Mouse (Mus musculus) embryonic facial prominence, embryonic 13.5 days (tissue): ENCODE measurements around the gene Pomp. TPM values are rescaled to one million over a fixed set of nuclear protein-coding genes. Genes with fewer than 3 reads are reported as not detected.
"Not testable (repeated sequence)": the region's sequence is repeated elsewhere in the genome, so short reads cannot be mapped to it uniquely, and the experiment has no call there.

Experiments
- ATAC-seq: fragments of 200-750 bp; cut with Nextera tagmentation; 2 replicates; pipeline ENCODE4 v1.8.0; 2017; ENCODE audit warnings: low read depth; ENCODE audit not compliant: insufficient number of reproducible peaks, insufficient read depth, low FRiP score, low TSS enrichment
- H3K27ac ChIP-seq: fragments of 300-500 bp; sonication (generic); 2 replicates; pipeline ENCODE4 v1.5.1; 2015; ENCODE audit warnings: moderate library complexity, mild to moderate bottlenecking, inconsistent platforms
- H3K27me3 ChIP-seq: fragments of 300-500 bp; sonication (generic); 2 replicates; pipeline ENCODE4 v1.6.1; 2015; ENCODE audit warnings: mild to moderate bottlenecking, inconsistent platforms
- H3K36me3 ChIP-seq: fragments of 300-500 bp; sonication (generic); 2 replicates; pipeline ENCODE4 v1.6.1; 2015; ENCODE audit warnings: mild to moderate bottlenecking, inconsistent platforms
- H3K4me1 ChIP-seq: fragments of 300-500 bp; sonication (generic); 2 replicates; pipeline ENCODE4 v1.6.1; 2015; ENCODE audit warnings: inconsistent platforms
- H3K4me2 ChIP-seq: fragments of 300-500 bp; sonication (generic); 2 replicates; pipeline ENCODE4 v1.6.1; 2015; ENCODE audit warnings: moderate library complexity, mild to moderate bottlenecking, inconsistent platforms
- H3K4me3 ChIP-seq: fragments of 300-500 bp; sonication (generic); 2 replicates; pipeline ENCODE4 v1.5.1; 2015; ENCODE audit warnings: mild to moderate bottlenecking, inconsistent platforms
- H3K9ac ChIP-seq: fragments of 300-500 bp; sonication (generic); 2 replicates; pipeline ENCODE4 v1.6.1; 2015; ENCODE audit warnings: mild to moderate bottlenecking, inconsistent platforms
- H3K9me3 ChIP-seq: fragments of 300-500 bp; sonication (generic); 2 replicates; pipeline ENCODE4 v1.6.1; 2016; ENCODE audit warnings: inconsistent platforms
- WGBS: fragments of 180-500 bp; shearing (Covaris S2); methylation state at CpG from one replicate; pipeline ENCODE4 v1.1.7; 2015; ENCODE audit warnings: mixed read lengths; 5-methylcytosine and 5-hydroxymethylcytosine counted together
- polyA plus RNA-seq: library from polyadenylated mRNA; unstranded; fragments of >200 nt; fragmentation: Nextera tagmentation; extraction: Ambion mirVana; gene quantifications from 2 replicates; pipeline ENCODE4 v1.2.1, GENCODE M21; 2015

The Pomp gene
- polyA plus RNA-seq, 1 experiment from 2014 or later, result 500 TPM

DNA sequence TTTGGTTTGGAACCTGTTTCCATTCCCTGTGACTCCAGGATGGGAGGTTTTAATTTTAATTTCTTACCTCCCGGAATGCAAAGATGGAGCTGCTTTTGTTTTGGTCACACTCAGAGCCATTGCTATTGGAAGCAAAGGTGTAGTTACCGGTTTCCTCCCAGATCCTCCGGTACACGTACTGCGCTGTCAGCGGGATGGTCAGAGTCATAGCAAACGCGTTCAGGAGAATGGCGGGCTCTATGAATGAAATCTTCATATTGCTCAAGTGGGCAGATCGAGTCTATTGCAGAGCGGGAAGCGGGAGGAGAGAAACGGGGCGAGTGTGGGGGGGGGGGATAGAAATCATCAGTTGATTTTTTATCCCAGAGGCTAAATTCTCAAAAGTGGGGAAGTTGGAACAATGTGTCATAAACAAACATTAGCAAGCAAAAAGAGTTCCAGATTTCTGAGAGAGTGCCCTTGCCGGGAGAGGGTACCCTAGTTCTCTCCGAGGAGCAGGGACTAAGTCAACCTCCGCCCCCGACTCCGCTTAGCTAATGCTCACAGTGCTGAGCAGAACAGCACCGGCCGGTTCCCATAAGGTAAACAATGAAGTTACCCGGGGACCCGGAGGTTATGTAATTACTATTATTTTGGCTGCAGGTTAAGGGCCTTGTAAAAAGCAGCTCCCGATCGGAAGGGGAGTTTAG lies 33.6 kb downstream of the Pomp start:
- Histone ChIP-seq H3K4me1 (peaks cover 10% of the 10 kb centered on the region), H3K4me3 (peak overlapping the region; percentile 70), H3K27me3 (peaks cover 26% of the 10 kb centered on the region), H3K9me3 (no peaks in the 10 kb centered on the region), H3K27ac (no peak overlapping the region), H3K36me3 (no peaks in the 10 kb centered on the region), H3K9ac (peak overlapping the region; percentile 67), H3K4me2 (peak overlapping the region; percentile 94)
- ATAC-seq, result no peak
- WGBS, result 2% methylated on average over 25 of the region's 25 CpGs

GRCm38 (mm10) chr5:147894455-147895076 lies 34.3 kb downstream of the Pomp start, which contains the start of gene Slc46a3:
Gene Slc46a3 (minus strand): TSS chr5:147894815.
- Histone ChIP-seq H3K4me2 (peak within 1 kb of the TSS; percentile 94), H3K27ac (no peak within 1 kb of the TSS), H3K36me3 (no peaks in the 10 kb centered on the region), H3K4me1 (peaks cover 10% of the 10 kb centered on the region), H3K4me3 (peak within 1 kb of the TSS; percentile 70), H3K9ac (peak within 1 kb of the TSS; percentile 67), H3K9me3 (no peaks in the 10 kb centered on the region), H3K27me3 (peaks cover 26% of the 10 kb centered on the region)
- under 1% methylated on average over 47 of the region's 47 CpGs for WGBS
- peak; percentile 96 for ATAC-seq

GRCm38 (mm10) chr5:147895436-147896198 lies 35.4 kb downstream of the Pomp start:
- Histone ChIP-seq H3K9me3 (no peaks in the 10 kb centered on the region), H3K4me3 (peak overlapping the region; percentile 70), H3K4me2 (peak overlapping the region; percentile 94), H3K36me3 (no peaks in the 10 kb centered on the region), H3K27me3 (peaks cover 26% of the 10 kb centered on the region), H3K4me1 (peaks cover 10% of the 10 kb centered on the region), H3K27ac (no peak overlapping the region), H3K9ac (no peak overlapping the region)
- WGBS, result 22% methylated on average over 16 of the region's 16 CpGs
- no peak for ATAC-seq

GRCm38 (mm10) chr5:147896501-147896900 lies 36.2 kb downstream of the Pomp start:
- not testable (repeated sequence) for H3K4me2 ChIP-seq, H3K9me3 ChIP-seq, H3K4me3 ChIP-seq, ATAC-seq, H3K9ac ChIP-seq, H3K27ac ChIP-seq, H3K36me3 ChIP-seq
- WGBS, result 75% methylated on average over 4 of the region's 4 CpGs
- peaks cover 26% of the 10 kb centered on the region for H3K27me3 ChIP-seq
- H3K4me1 ChIP-seq, result peaks cover 10% of the 10 kb centered on the region

DNA sequence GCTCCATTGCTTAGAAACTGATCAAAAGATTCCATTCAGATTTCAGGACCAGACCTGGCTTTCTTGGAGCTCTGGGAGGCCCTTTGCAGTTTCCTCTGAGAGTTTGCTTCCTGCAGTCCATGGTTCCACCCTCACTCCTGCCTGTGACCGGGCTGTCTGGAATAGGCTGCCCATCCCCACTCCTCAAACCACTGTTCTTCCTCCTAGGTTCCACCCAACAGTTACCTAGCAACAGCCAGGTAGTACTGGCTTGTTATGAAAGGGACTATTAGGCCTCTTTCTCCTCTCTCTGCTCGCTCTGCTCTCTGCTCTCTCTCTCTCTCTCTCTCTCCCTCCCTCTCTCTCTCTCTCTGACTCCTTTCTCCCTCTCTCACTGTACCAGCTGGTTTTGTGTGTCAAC lies 38.0 kb downstream of the Pomp start:
- Histone ChIP-seq H3K27me3 (peaks cover 15% of the 10 kb centered on the region), H3K4me1 (peaks cover 10% of the 10 kb centered on the region), H3K27ac (no peak overlapping the region), H3K4me2 (no peak overlapping the region), H3K9ac (no peak overlapping the region), H3K4me3 (no peak overlapping the region), H3K9me3 (no peaks in the 10 kb centered on the region), H3K36me3 (no peaks in the 10 kb centered on the region)
- ATAC-seq, result no peak
- WGBS, result 55% methylated on average over 2 of the region's 2 CpGs

GRCm38 (mm10) chr5:147898968-147899549 lies 38.8 kb downstream of the Pomp start:
- WGBS, result 59% methylated on average over 4 of the region's 4 CpGs
- no peak overlapping the region for H3K27ac ChIP-seq
- no peak for ATAC-seq

DNA sequence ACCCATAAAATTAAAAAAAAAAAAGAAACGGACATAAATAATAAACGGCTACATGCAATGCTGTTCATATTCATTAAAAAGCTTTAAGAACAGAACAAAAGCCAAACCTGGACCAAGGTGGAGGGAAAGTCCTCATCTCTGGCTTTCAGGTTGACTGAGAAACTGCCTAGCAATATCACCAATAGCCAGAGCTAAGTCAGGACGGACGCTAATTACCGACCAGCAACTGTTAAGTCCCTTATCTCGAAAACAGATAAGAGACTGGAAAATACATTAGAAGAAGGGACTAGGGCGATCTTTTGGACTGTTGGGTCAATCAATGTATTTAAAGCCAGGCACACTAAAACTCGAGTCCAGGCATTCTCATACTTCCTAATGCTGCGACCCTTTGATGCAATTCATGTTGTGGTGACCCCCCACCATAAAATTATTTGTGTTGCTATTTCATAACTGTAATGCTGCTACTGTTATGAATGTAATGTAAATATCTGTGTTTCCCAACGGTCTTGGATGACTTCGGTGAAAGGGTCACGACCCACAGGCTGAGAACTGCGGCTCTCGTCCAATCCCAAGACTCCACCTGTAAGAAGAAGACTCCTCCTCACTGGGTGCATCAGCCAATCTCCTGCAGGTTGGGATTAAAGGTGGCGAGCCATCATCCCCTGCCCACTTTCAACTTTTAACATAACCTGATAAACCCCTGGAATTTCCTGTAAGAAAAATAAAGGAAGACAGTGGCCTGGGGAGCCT lies 41.9 kb downstream of the Pomp start:
- no peak overlapping the region for H3K27ac ChIP-seq
- H3K4me1 ChIP-seq, result no peaks in the 10 kb centered on the region
- ATAC-seq, result no peak
- no peak overlapping the region for H3K4me3 ChIP-seq
- H3K36me3 ChIP-seq, result no peaks in the 10 kb centered on the region
- H3K9me3 ChIP-seq, result no peaks in the 10 kb centered on the region
- no peak overlapping the region for H3K4me2 ChIP-seq
- no peaks in the 10 kb centered on the region for H3K27me3 ChIP-seq
- 87% methylated on average over 15 of the region's 15 CpGs for WGBS
- no peak overlapping the region for H3K9ac ChIP-seq

More at GRCm38 (mm10) chr5:147898968-147899549, 38.8 kb downstream of the Pomp start:
- Histone ChIP-seq H3K27me3 (peaks cover 10% of the 10 kb centered on the region), H3K9me3 (no peaks in the 10 kb centered on the region), H3K9ac (no peak overlapping the region), H3K4me2 (no peak overlapping the region), H3K36me3 (no peaks in the 10 kb centered on the region), H3K4me1 (peaks cover 7% of the 10 kb centered on the region; the same call in 1 of the 2 replicates), H3K4me3 (no peak overlapping the region)

DNA sequence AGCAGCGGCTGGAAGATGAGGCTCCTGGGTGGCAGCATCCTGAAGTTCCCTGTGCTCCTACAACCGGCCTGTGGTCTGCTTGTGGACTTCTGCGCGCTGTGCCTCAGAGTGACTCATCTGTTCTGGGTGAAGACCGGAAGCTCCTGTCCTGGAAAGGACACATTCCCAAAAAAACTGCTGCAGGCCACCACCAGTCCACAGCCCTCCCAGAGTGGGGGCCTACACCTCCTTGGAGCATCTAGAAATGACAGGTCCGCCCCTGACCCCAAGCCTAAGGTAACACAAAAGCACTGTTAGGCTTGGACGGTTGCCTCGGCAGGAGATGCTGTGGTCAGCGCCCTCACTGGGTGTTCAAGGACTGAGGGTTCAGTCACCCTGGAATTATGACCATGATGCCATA lies 42.9 kb downstream of the Pomp start:
- ATAC-seq, result no peak
- no peaks in the 10 kb centered on the region for H3K27me3 ChIP-seq
- H3K27ac ChIP-seq, result no peak overlapping the region
- no peak overlapping the region for H3K4me2 ChIP-seq
- H3K9me3 ChIP-seq, result no peaks in the 10 kb centered on the region
- 84% methylated on average over 9 of the region's 9 CpGs for WGBS
- no peaks in the 10 kb centered on the region for H3K4me1 ChIP-seq
- H3K4me3 ChIP-seq, result no peak overlapping the region
- no peak overlapping the region for H3K9ac ChIP-seq
- no peaks in the 10 kb centered on the region for H3K36me3 ChIP-seq

GRCm38 (mm10) chr5:147907144-147907543 lies 46.9 kb downstream of the Pomp start:
- ATAC-seq, result no peak
- H3K4me1 ChIP-seq, result no peaks in the 10 kb centered on the region
- H3K36me3 ChIP-seq, result no peaks in the 10 kb centered on the region
- no peak overlapping the region for H3K4me3 ChIP-seq
- no peak overlapping the region for H3K9ac ChIP-seq
- no peak overlapping the region for H3K4me2 ChIP-seq
- H3K27ac ChIP-seq, result no peak overlapping the region
- H3K27me3 ChIP-seq, result no peaks in the 10 kb centered on the region
- H3K9me3 ChIP-seq, result no peaks in the 10 kb centered on the region
- WGBS, result 57% methylated on average over 8 of the region's 11 CpGs

DNA sequence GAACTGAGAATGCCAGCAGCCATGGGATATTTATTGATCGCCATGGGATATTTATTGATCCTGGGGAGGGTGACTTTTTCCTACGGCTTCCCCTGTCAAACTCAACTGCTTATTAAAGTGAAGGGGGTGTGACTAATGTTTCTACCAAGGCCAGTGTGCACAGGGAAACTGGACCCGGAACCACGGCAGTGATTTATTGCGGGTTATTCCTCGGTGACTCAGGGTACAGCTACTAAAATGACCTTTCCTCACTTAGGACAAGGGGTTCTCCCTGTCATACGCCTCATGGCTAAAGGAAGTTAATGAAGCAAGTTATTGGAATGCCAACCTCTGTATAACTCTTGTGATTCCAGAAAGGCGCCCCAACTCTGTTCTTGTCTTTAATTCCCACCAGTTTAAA lies 47.6 kb downstream of the Pomp start:
- no peaks in the 10 kb centered on the region for H3K27me3 ChIP-seq
- H3K9me3 ChIP-seq, result no peaks in the 10 kb centered on the region
- no peak overlapping the region for H3K27ac ChIP-seq
- H3K9ac ChIP-seq, result no peak overlapping the region
- ATAC-seq, result no peak
- no peak overlapping the region for H3K4me2 ChIP-seq
- 92% methylated on average over 8 of the region's 8 CpGs for WGBS
- no peaks in the 10 kb centered on the region for H3K4me1 ChIP-seq
- no peaks in the 10 kb centered on the region for H3K36me3 ChIP-seq
- H3K4me3 ChIP-seq, result no peak overlapping the region
